Mouse (Mus musculus) midbrain, embryonic 11.5 days (tissue): ENCODE measurements at regions not wholly inside any gene's neighbourhood (a gene's known extent, or its start where the extent isn't known, plus 50 kb on each side); places are given as distances from the start of the nearest gene placed in this dataset.

Experiments used
- ATAC-seq: fragments of 200-750 bp; cut with Nextera tagmentation; 2 replicates; pipeline ENCODE4 v1.8.0; 2017; ENCODE audit warnings: moderate TSS enrichment, moderate library complexity; ENCODE audit not compliant: low FRiP score
- DNase-seq: peaks from one replicate; pipeline ENCODE4 v3.0.0; 2015; ENCODE audit warnings: low spot score; ENCODE audit errors: missing footprints
- H3K27ac ChIP-seq: fragments of 300-500 bp; sonication (generic); 2 replicates; pipeline ENCODE4 v1.5.1; 2014; ENCODE audit warnings: low read depth, low read length
- H3K27me3 ChIP-seq: fragments of 300-500 bp; sonication (generic); 2 replicates; pipeline ENCODE4 v1.6.1; 2014; ENCODE audit warnings: mild to moderate bottlenecking, low read length, moderate library complexity, mixed read lengths; ENCODE audit not compliant: control insufficient read depth, insufficient read depth
- H3K36me3 ChIP-seq: fragments of 300-500 bp; sonication (generic); 2 replicates; pipeline ENCODE4 v1.6.1; 2014; ENCODE audit warnings: mild to moderate bottlenecking, low read length, moderate library complexity, mixed read lengths; ENCODE audit not compliant: control insufficient read depth, insufficient read depth
- H3K4me1 ChIP-seq: fragments of 300-500 bp; sonication (generic); 2 replicates; pipeline ENCODE4 v1.6.1; 2014; ENCODE audit warnings: low read length; ENCODE audit not compliant: control insufficient read depth, insufficient read depth
- H3K4me2 ChIP-seq: fragments of 300-500 bp; sonication (generic); 2 replicates; pipeline ENCODE4 v1.6.1; 2014; ENCODE audit warnings: mild to moderate bottlenecking, moderate library complexity
- H3K4me3 ChIP-seq: fragments of 300-500 bp; sonication (generic); 2 replicates; pipeline ENCODE4 v1.5.1; 2014; ENCODE audit warnings: low read depth, low read length
- H3K9ac ChIP-seq: fragments of 300-500 bp; sonication (generic); 2 replicates; pipeline ENCODE4 v1.6.1; 2014; ENCODE audit warnings: low read length
- H3K9me3 ChIP-seq: fragments of 300-500 bp; sonication (generic); 2 replicates; pipeline ENCODE4 v1.6.1; 2016; ENCODE audit warnings: low read length; ENCODE audit not compliant: control insufficient read depth
- WGBS: fragments of 180-500 bp; shearing (Covaris S2); extraction: QIAGEN DNeasy Blood & Tissue Kit; methylation state at CpG from one replicate; pipeline ENCODE4 v1.1.7; 2014; 5-methylcytosine and 5-hydroxymethylcytosine counted together

DNA sequence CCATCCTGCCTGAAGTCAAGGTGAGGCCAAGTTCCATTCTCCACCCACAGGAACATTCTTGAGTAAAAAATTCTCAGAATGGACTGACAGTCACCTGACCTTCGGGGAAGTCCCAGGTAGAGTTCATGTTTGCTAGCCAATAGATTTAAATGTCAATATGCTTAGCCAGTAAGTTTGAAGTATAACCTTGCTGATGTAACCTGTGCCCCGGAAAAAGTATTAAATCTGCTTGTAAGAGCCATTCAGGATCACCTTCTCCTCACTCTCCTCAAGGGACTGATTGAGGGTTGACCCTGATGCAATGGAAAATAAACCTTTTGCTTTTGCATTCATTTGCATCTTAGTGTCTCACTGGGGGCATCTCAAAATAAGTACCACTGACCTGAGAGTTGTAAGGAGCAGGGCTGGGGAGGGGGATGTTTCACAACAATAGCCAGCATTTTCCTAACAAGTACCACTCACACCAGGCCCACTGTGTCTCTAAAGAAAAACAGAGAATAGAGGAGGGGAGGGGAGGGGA, 60.3 kb upstream of the Ptprk start:
- no peak overlapping the region for H3K4me3 ChIP-seq
- no peak for ATAC-seq
- H3K27me3 ChIP-seq, result no peaks in the 10 kb centered on the region
- DNase-seq, result no peak
- H3K27ac ChIP-seq, result no peak overlapping the region
- no peaks in the 10 kb centered on the region for H3K36me3 ChIP-seq
- WGBS, result 61% methylated on average over 2 of the region's 2 CpGs
- no peak overlapping the region for H3K9ac ChIP-seq
- no peaks in the 10 kb centered on the region for H3K4me1 ChIP-seq
- no peaks in the 10 kb centered on the region for H3K9me3 ChIP-seq
- H3K4me2 ChIP-seq, result no peak overlapping the region
